Mouse (Mus musculus): ENCODE data around the gene Cenpj. TPM values are rescaled to one million over a fixed set of nuclear protein-coding genes. Genes with fewer than 3 reads are reported as not detected.

The Cenpj gene
- polyA plus RNA-seq, 1 experiment from 2014 or later, result 16.8 TPM

DNA sequence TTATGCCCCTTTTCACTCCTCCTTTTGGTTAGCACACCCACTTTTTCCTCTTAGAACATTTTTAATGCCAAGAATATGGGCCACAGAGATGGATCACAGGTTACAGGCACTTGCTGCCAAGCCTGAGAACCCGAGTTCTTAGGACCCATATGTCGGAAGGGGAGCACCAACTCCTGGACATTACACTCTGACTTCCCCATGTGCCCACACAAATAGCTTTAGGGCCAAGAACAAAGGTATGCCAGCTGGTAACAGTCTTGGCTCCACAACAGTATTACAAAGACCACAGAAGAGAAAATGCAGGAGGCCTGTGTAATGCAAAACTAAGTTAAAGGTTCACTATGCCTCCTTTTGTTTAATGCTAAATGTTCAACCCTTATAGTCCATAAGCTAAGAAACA, 44.4 kb downstream of the Cenpj start:
- ATAC-seq (ENCODE audit: low FRiP score), result no peak
- Histone ChIP-seq H3K27ac (no peak overlapping the region), H3K36me3 (peaks cover 27% of the 10 kb centered on the region), H3K4me3 (no peak overlapping the region), H3K9ac (no peak overlapping the region), H3K4me2 (replicated peaks) (no peak overlapping the region), H3K4me1 (no peaks in the 10 kb centered on the region), H3K9me3 (replicated peaks) (no peaks in the 10 kb centered on the region), H3K27me3 (no peaks in the 10 kb centered on the region)
- WGBS, result 82% methylated on average over 2 of the region's 2 CpGs

DNA sequence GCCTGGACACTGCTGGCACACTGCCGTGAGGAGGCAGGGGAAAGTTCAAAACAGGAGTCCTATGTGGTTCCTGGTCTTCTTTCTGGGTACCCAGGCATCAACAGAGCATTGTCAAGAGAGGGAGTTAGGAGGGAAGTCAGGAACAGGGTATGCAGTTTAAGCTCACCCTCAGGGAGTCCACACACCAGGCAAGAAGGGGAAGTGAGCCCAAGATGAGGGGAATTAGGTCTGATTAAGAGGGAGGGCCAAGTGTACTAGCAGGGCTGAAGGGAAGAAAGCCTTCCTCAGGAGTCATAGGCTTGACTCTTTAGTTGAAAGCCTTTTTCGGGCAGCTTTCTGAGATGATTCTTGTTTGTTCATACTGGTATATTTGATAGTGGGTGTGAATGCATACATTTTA, 60.5 kb downstream of the Cenpj start:
- 92% methylated on average over 2 of the region's 2 CpGs for WGBS
- no peaks in the 10 kb centered on the region for H3K36me3 ChIP-seq
- no peak for ATAC-seq (ENCODE audit: low FRiP score)
- no peaks in the 10 kb centered on the region for H3K27me3 ChIP-seq
- no peaks in the 10 kb centered on the region for H3K9me3 ChIP-seq (replicated peaks)
- H3K4me1 ChIP-seq, result no peaks in the 10 kb centered on the region
- H3K4me2 ChIP-seq (replicated peaks), result no peak overlapping the region
- H3K9ac ChIP-seq, result no peak overlapping the region
- no peak overlapping the region for H3K27ac ChIP-seq
- H3K4me3 ChIP-seq, result no peak overlapping the region

GRCm38 (mm10) chr14:56512084-56512483, 63.1 kb downstream of the Cenpj start:
- no peak for ATAC-seq (ENCODE audit: low FRiP score)
- 22% methylated on average over 6 of the region's 6 CpGs for WGBS
- no peak overlapping the region for H3K4me2 ChIP-seq (replicated peaks)
- H3K27me3 ChIP-seq, result no peaks in the 10 kb centered on the region
- no peak overlapping the region for H3K9ac ChIP-seq
- H3K27ac ChIP-seq, result no peak overlapping the region
- no peaks in the 10 kb centered on the region for H3K9me3 ChIP-seq (replicated peaks)
- no peaks in the 10 kb centered on the region for H3K36me3 ChIP-seq
- H3K4me1 ChIP-seq, result no peaks in the 10 kb centered on the region
- no peak overlapping the region for H3K4me3 ChIP-seq

GRCm38 (mm10) chr14:56506743-56507142, 68.5 kb downstream of the Cenpj start:
- no peaks in the 10 kb centered on the region for H3K9me3 ChIP-seq (replicated peaks)
- no peaks in the 10 kb centered on the region for H3K4me1 ChIP-seq
- no peak overlapping the region for H3K4me2 ChIP-seq (replicated peaks)
- H3K27ac ChIP-seq, result no peak overlapping the region
- no peak for ATAC-seq (ENCODE audit: low FRiP score)
- H3K4me3 ChIP-seq, result no peak overlapping the region
- H3K9ac ChIP-seq, result no peak overlapping the region
- no peaks in the 10 kb centered on the region for H3K36me3 ChIP-seq
- no peaks in the 10 kb centered on the region for H3K27me3 ChIP-seq
- 77% methylated on average over 3 of the region's 3 CpGs for WGBS

DNA sequence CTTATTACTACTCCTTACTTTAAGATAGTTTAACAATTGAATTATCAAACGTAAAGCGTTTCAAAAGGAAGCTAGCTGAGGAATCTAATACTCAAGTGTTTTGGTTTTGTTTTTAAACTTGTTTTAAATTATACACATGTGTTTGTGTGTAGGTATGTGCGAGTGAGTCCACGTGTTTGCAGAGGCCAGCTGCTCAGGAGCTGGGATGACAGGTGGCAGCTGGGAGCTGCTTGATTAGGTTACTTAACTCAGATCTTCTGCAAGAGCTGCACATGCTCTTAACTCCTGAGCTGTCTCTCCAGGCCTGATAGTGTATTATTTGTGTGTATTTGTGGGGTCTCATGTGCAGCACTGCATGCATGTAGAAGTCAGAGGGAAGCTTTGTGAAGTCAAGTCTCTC, 72.8 kb downstream of the Cenpj start:
- ATAC-seq (ENCODE audit: low FRiP score), result no peak
- Histone ChIP-seq H3K4me2 (replicated peaks) (no peak overlapping the region), H3K27ac (no peak overlapping the region), H3K4me1 (no peaks in the 10 kb centered on the region), H3K4me3 (no peak overlapping the region), H3K36me3 (no peaks in the 10 kb centered on the region), H3K9ac (no peak overlapping the region), H3K27me3 (no peaks in the 10 kb centered on the region), H3K9me3 (replicated peaks) (no peaks in the 10 kb centered on the region)
- 86% methylated on average over 4 of the region's 4 CpGs for WGBS

GRCm38 (mm10) chr14:56489806-56490205, 85.4 kb downstream of the Cenpj start:
- H3K9me3 ChIP-seq (replicated peaks), result no peaks in the 10 kb centered on the region
- H3K9ac ChIP-seq, result no peak overlapping the region
- no peaks in the 10 kb centered on the region for H3K27me3 ChIP-seq
- no peaks in the 10 kb centered on the region for H3K4me1 ChIP-seq
- H3K4me2 ChIP-seq (replicated peaks), result no peak overlapping the region
- H3K36me3 ChIP-seq, result no peaks in the 10 kb centered on the region
- no peak overlapping the region for H3K27ac ChIP-seq
- no peak for ATAC-seq (ENCODE audit: low FRiP score)
- no peak overlapping the region for H3K4me3 ChIP-seq

Other genes with a start within 250 kb of the Cenpj start
- gene Atp12a, start 210.4 kb downstream of the Cenpj start, polyA plus RNA-seq (2016; fragmentation: Nextera tagmentation; extraction: Ambion mirVana), result not detected in 2 replicates
- gene Rnf17, start 172.8 kb downstream of the Cenpj start, polyA plus RNA-seq (2016; fragmentation: Nextera tagmentation; extraction: Ambion mirVana), result 1.6 and 2.0 TPM in 2 replicates
- gene Parp4, start 194 bp upstream of the Cenpj start, polyA plus RNA-seq (2016; fragmentation: Nextera tagmentation; extraction: Ambion mirVana), result 1.7 and 2.2 TPM in 2 replicates
- gene Mphosph8, start 92.8 kb upstream of the Cenpj start, polyA plus RNA-seq (2016; fragmentation: Nextera tagmentation; extraction: Ambion mirVana), result 47.1 and 54.3 TPM in 2 replicates
- 46.2 and 53.9 TPM in 2 replicates for gene Pspc1, start 202.9 kb upstream of the Cenpj start, polyA plus RNA-seq (2016; fragmentation: Nextera tagmentation; extraction: Ambion mirVana)
- 35.5 and 35.8 TPM in 2 replicates for gene Zmym5, start 236.3 kb upstream of the Cenpj start, polyA plus RNA-seq (2016; fragmentation: Nextera tagmentation; extraction: Ambion mirVana)

All from hindbrain, embryonic 12.5 days (tissue).